Mouse (Mus musculus): Measurements from ENCODE around the gene Oit1. TPM values are rescaled to one million over a fixed set of nuclear protein-coding genes. Genes with fewer than 3 reads are reported as not detected.

The Oit1 gene
- not detected for total RNA-seq (2021)

- intact Hi-C loops (cut with DNase I): no loop called here
- no peak for DNase-seq (ENCODE audit: low spot score in 2 of 2)
These were observed at the start of gene Oit1 for GRCm38 (mm10) chr14:8378685-8379313. Oit1 (minus strand) TSS chr14:8378754.

GRCm38 (mm10) chr14:8422833-8423232 is 44.3 kb upstream of the Oit1 start:
- DNase-seq (ENCODE audit: low spot score in 2 of 2): no peak
- intact Hi-C loops (cut with DNase I): no loop called here

GRCm38 (mm10) chr14:8421199-8421787 is 42.7 kb upstream of the Oit1 start:
- DNase-seq (ENCODE audit: low spot score in 2 of 2): no peak
- intact Hi-C loops (cut with DNase I): no loop called here

GRCm38 (mm10) chr14:8418610-8419009 is 40.1 kb upstream of the Oit1 start:
- intact Hi-C loops (cut with DNase I): no loop called here
- DNase-seq (ENCODE audit: low spot score in 2 of 2): no peak

GRCm38 (mm10) chr14:8405946-8406345 is 27.4 kb upstream of the Oit1 start:
- intact Hi-C loops (cut with DNase I): no loop called here

GRCm38 (mm10) chr14:8403310-8403709 is 24.8 kb upstream of the Oit1 start:
- no peak for DNase-seq (ENCODE audit: low spot score in 2 of 2)
- intact Hi-C loops (cut with DNase I): no loop called here

More at GRCm38 (mm10) chr14:8405946-8406345, 27.4 kb upstream of the Oit1 start:
- no peak for DNase-seq (ENCODE audit: low spot score in 2 of 2)

- intact Hi-C loops (cut with DNase I): no loop called here
- DNase-seq (ENCODE audit: low spot score in 2 of 2): no peak
These were observed 20.0 kb upstream of the Oit1 start for GRCm38 (mm10) chr14:8398507-8398906.

- DNase-seq (ENCODE audit: low spot score in 2 of 2): no peak
- intact Hi-C loops (cut with DNase I): no loop called here
These were observed 17.2 kb upstream of the Oit1 start for GRCm38 (mm10) chr14:8395690-8396287.

- DNase-seq (ENCODE audit: low spot score in 2 of 2): no peak
- intact Hi-C loops (cut with DNase I): no loop called here
These were observed 13.7 kb upstream of the Oit1 start for GRCm38 (mm10) chr14:8392181-8392825.

- intact Hi-C loops (cut with DNase I): no loop called here
- no peak for DNase-seq (ENCODE audit: low spot score in 2 of 2)
These were observed 9.2 kb downstream of the Oit1 start for GRCm38 (mm10) chr14:8369394-8369793.

GRCm38 (mm10) chr14:8368900-8369299 is 9.7 kb downstream of the Oit1 start:
- DNase-seq (ENCODE audit: low spot score in 2 of 2): no peak
- intact Hi-C loops (cut with DNase I): no loop called here

- intact Hi-C loops (cut with DNase I): no loop called here
- DNase-seq (ENCODE audit: low spot score in 2 of 2): no peak
These were observed 10.6 kb downstream of the Oit1 start for GRCm38 (mm10) chr14:8367727-8368520.

- intact Hi-C loops (cut with DNase I): no loop called here
- no peak for DNase-seq (ENCODE audit: low spot score in 2 of 2)
These were observed 11.4 kb downstream of the Oit1 start for GRCm38 (mm10) chr14:8367121-8367520.

GRCm38 (mm10) chr14:8365833-8366232 is 12.7 kb downstream of the Oit1 start:
- DNase-seq (ENCODE audit: low spot score in 2 of 2): no peak

GRCm38 (mm10) chr14:8356836-8357235 is 21.7 kb downstream of the Oit1 start:
- DNase-seq (ENCODE audit: low spot score in 2 of 2): no peak
- intact Hi-C loops (cut with DNase I): loop anchor here (5.0 kb wide), 1 partner anchor 100 kb away; no protein-coding TSS in a partner anchor

More at GRCm38 (mm10) chr14:8365833-8366232, 12.7 kb downstream of the Oit1 start:
- intact Hi-C loops (cut with DNase I): no loop called here

GRCm38 (mm10) chr14:8355999-8356501 is 22.5 kb downstream of the Oit1 start:
- DNase-seq (ENCODE audit: low spot score in 2 of 2): peak; percentile 69 to 75
- intact Hi-C loops (cut with DNase I): loop anchor here (5.0 kb wide), 1 partner anchor 101 kb away; no protein-coding TSS in a partner anchor

- intact Hi-C loops (cut with DNase I): loop anchor here (5.0 kb wide), 3 partner anchors 92 to 257 kb away; partner anchors contain the start of genes Acox2 and Pdhb
- DNase-seq (ENCODE audit: low spot score in 2 of 2): no peak
These were observed 29.6 kb downstream of the Oit1 start for GRCm38 (mm10) chr14:8348927-8349326.

GRCm38 (mm10) chr14:8346255-8346997 is 32.1 kb downstream of the Oit1 start:
- DNase-seq (ENCODE audit: low spot score in 2 of 2): peak; percentile 69 to 74
- intact Hi-C loops (cut with DNase I): loop anchor here (1.0 to 5.0 kb wide), 4 partner anchors 46 to 254 kb away; partner anchors contain the start of genes Acox2 and Pdhb

GRCm38 (mm10) chr14:8345566-8345965 is 33.0 kb downstream of the Oit1 start:
- intact Hi-C loops (cut with DNase I): loop anchor here (5.0 kb wide), 3 partner anchors 88 to 253 kb away; partner anchors contain the start of genes Acox2 and Pdhb
- DNase-seq (ENCODE audit: low spot score in 2 of 2): no peak

All from left cerebral cortex, postnatal 36 days (tissue).